In the genomic region with DNA sequence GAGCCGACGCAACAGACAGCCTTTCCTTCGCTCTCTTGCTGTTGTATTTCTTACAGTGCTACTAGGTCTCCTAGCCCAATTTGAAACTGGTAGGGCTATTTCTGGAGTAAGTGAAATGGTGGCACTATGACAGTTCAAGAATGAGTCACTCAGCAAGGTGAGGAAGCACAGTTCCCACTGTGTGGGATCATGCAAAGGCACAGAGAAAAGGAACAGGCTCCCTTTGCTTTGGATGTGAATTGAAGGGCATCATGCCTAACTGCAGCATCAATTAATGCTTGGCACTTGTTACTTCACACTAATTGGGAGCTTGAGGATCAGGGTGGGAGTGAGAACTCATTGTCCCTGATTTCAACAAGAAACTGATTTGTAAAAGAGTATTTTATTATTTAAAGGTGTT, we compare ENCODE assay signal across 18 mouse cellular contexts.
DNase-seq lines count a peak whose midpoint lies in the region; ATAC-seq lines count a peak whose summit lies in the region.
"Had no signal": no experiment of that assay in that cellular context is flagged by ENCODE, and none has a peak within 500 bp of the region (broad histone marks: within the 10 kb centered on the region; RNA-seq: fewer than 3 reads in every experiment).

No protein-coding gene starts in this region.

- peak; percentile 60 for ATAC-seq in forebrain, embryonic 15.5 days (replicated peaks)
- ATAC-seq in forebrain, embryonic 12.5 days (ENCODE audit: low FRiP score) = no peak
- ATAC-seq: hindbrain, postnatal 0 days; intestine, postnatal 0 days had no signal

- intact Hi-C loops in left cerebral cortex, postnatal 4 days (cut with DNase I) = no loop called here

- no peak overlapping the region for H3K27ac ChIP-seq in forebrain, embryonic 15.5 days (replicated peaks)
- no peak overlapping the region for H3K27ac ChIP-seq in forebrain, embryonic 12.5 days
- H3K27ac ChIP-seq: embryonic facial prominence, embryonic 10.5 days; hindbrain, postnatal 0 days; kidney, postnatal 0 days; left cerebral cortex, adult 2 months; liver, embryonic 14.5 days; lung, embryonic 15.5 days had no signal

- no peak overlapping the region for H3K4me2 ChIP-seq in forebrain, embryonic 15.5 days (replicated peaks)
- no peak overlapping the region for H3K4me2 ChIP-seq in forebrain, embryonic 12.5 days
- H3K4me2 ChIP-seq: lung, embryonic 15.5 days had no signal

- H3K36me3 ChIP-seq in forebrain, embryonic 15.5 days = no peaks in the 10 kb centered on the region
- no peaks in the 10 kb centered on the region for H3K36me3 ChIP-seq in forebrain, embryonic 12.5 days (replicated peaks)
- H3K36me3 ChIP-seq: embryonic facial prominence, embryonic 10.5 days; lung, embryonic 15.5 days had no signal

- WGBS in forebrain, embryonic 15.5 days = 89% methylated on average over 3 of the region's 3 CpGs
- 98% methylated on average over 3 of the region's 3 CpGs for WGBS in forebrain, embryonic 12.5 days

- no peak overlapping the region for H3K4me3 ChIP-seq in forebrain, embryonic 15.5 days
- no peak overlapping the region for H3K4me3 ChIP-seq in forebrain, embryonic 12.5 days (replicated peaks)
- H3K4me3 ChIP-seq: embryonic facial prominence, embryonic 10.5 days; left cerebral cortex, adult 2 months; lung, embryonic 15.5 days had no signal

- H3K9me3 ChIP-seq in forebrain, embryonic 15.5 days = no peaks in the 10 kb centered on the region
- no peaks in the 10 kb centered on the region for H3K9me3 ChIP-seq in forebrain, embryonic 12.5 days
- H3K9me3 ChIP-seq: embryonic facial prominence, embryonic 10.5 days; lung, embryonic 15.5 days had no signal

- no peaks in the 10 kb centered on the region for H3K27me3 ChIP-seq in forebrain, embryonic 15.5 days
- H3K27me3 ChIP-seq in forebrain, embryonic 12.5 days = no peaks in the 10 kb centered on the region
- H3K27me3 ChIP-seq: lung, embryonic 15.5 days had no signal

- H3K4me1 ChIP-seq in forebrain, embryonic 15.5 days = no peaks in the 10 kb centered on the region
- no peaks in the 10 kb centered on the region for H3K4me1 ChIP-seq in forebrain, embryonic 12.5 days
- H3K4me1 ChIP-seq: embryonic facial prominence, embryonic 10.5 days; lung, embryonic 15.5 days had no signal

- no peak overlapping the region for H3K9ac ChIP-seq in forebrain, embryonic 15.5 days (replicated peaks)
- no peak overlapping the region for H3K9ac ChIP-seq in forebrain, embryonic 12.5 days
- H3K9ac ChIP-seq: liver, embryonic 14.5 days; lung, embryonic 15.5 days had no signal

- DNase-seq in left cerebral cortex, adult 18-20 months (ENCODE audit: low spot score in 2 of 2) = peak; percentile 20 to 21
- no peak for DNase-seq in left cerebral cortex, postnatal 4 days
- peak; percentile 8 for DNase-seq in layer of hippocampus, adult 9-11 months
- no peak for DNase-seq in spleen, postnatal 4 days (ENCODE audit: low spot score in 2 of 2)
- no peak for DNase-seq in MN1 (ENCODE audit: low spot score)
- DNase-seq: cerebellum, adult 9-10 months; gastrocnemius, postnatal 36 days; lung, postnatal 4 days; thymus, postnatal 25 days had no signal

Comparison
In these comparisons a context has a peak if more than half of its experiments do, and no peak if none do; other contexts are left out.
1. DNase-seq: peak in left cerebral cortex, adult 18-20 months (2 of 2) and layer of hippocampus, adult 9-11 months (single experiment); none in left cerebral cortex, postnatal 4 days (single experiment), spleen, postnatal 4 days (0 of 2) and MN1 (single experiment).